Mouse (Mus musculus) MEL-GATA-1-ER (cell line): Measurements from ENCODE around the gene Bicc1.

Source experiments
- DNase-seq: peaks from one replicate; pipeline ENCODE4 v3.0.0-alpha.2; 2012; ENCODE audit warnings: low read depth; ENCODE audit errors: extremely low read depth

The Bicc1 gene

GRCm38 (mm10) chr10:71159676-71160235 is at the start of gene Bicc1:
TSS of gene Bicc1 (minus strand) at chr10:71159700.
- no peak for DNase-seq

- DNase-seq, result no peak
Observed at GRCm38 (mm10) chr10:71201512-71201911, 42.0 kb upstream of the Bicc1 start.

GRCm38 (mm10) chr10:71200964-71201363 is 41.5 kb upstream of the Bicc1 start:
- no peak for DNase-seq

- DNase-seq, result no peak
Observed at GRCm38 (mm10) chr10:71198676-71199075, 39.2 kb upstream of the Bicc1 start.

GRCm38 (mm10) chr10:71197036-71197785 is 37.7 kb upstream of the Bicc1 start:
- DNase-seq, result no peak

- DNase-seq, result no peak
Observed at GRCm38 (mm10) chr10:71195501-71195900, 36.0 kb upstream of the Bicc1 start.

- no peak for DNase-seq
Observed at GRCm38 (mm10) chr10:71194713-71195112, 35.2 kb upstream of the Bicc1 start.

- no peak for DNase-seq
Observed at GRCm38 (mm10) chr10:71193319-71193718, 33.8 kb upstream of the Bicc1 start.

GRCm38 (mm10) chr10:71192886-71193285 is 33.4 kb upstream of the Bicc1 start:
- DNase-seq, result no peak

- no peak for DNase-seq
Observed at GRCm38 (mm10) chr10:71188681-71189080, 29.2 kb upstream of the Bicc1 start.

GRCm38 (mm10) chr10:71185059-71185458 is 25.6 kb upstream of the Bicc1 start:
- no peak for DNase-seq

GRCm38 (mm10) chr10:71183339-71184031 is 24.0 kb upstream of the Bicc1 start:
- no peak for DNase-seq

GRCm38 (mm10) chr10:71181931-71182330 is 22.4 kb upstream of the Bicc1 start:
- no peak for DNase-seq

- no peak for DNase-seq
Observed at GRCm38 (mm10) chr10:71181091-71181490, 21.6 kb upstream of the Bicc1 start.

- no peak for DNase-seq
Observed at GRCm38 (mm10) chr10:71180057-71180456, 20.6 kb upstream of the Bicc1 start.

- DNase-seq, result no peak
Observed at GRCm38 (mm10) chr10:71177201-71177600, 17.7 kb upstream of the Bicc1 start.

- no peak for DNase-seq
Observed at GRCm38 (mm10) chr10:71176341-71176740, 16.8 kb upstream of the Bicc1 start.

GRCm38 (mm10) chr10:71175280-71175679 is 15.8 kb upstream of the Bicc1 start:
- no peak for DNase-seq

GRCm38 (mm10) chr10:71171414-71171813 is 11.9 kb upstream of the Bicc1 start:
- DNase-seq, result no peak

- no peak for DNase-seq
Observed at GRCm38 (mm10) chr10:71170771-71171170, 11.3 kb upstream of the Bicc1 start.

- no peak for DNase-seq
Observed at GRCm38 (mm10) chr10:71169811-71170210, 10.3 kb upstream of the Bicc1 start.

GRCm38 (mm10) chr10:71169171-71169570 is 9.7 kb upstream of the Bicc1 start:
- DNase-seq, result no peak

GRCm38 (mm10) chr10:71160449-71160848 is 949 bp upstream of the Bicc1 start:
- no peak for DNase-seq
